Mouse (Mus musculus) hindbrain, postnatal 0 days (tissue): ENCODE measurements around the gene Zg16. TPM values are rescaled to one million over a fixed set of nuclear protein-coding genes. Genes with fewer than 3 reads are reported as not detected.

ENCODE experiments used
- ATAC-seq: fragments of 200-750 bp; cut with Nextera tagmentation; 2 replicates; pipeline ENCODE4 v1.8.0; 2017; ENCODE audit warnings: mild to moderate bottlenecking, moderate TSS enrichment, moderate library complexity
- DNase-seq: peaks from one replicate; pipeline ENCODE4 v3.0.0-alpha.2; 2015; ENCODE audit warnings: low spot score
- H3K27ac ChIP-seq: fragments of 300-500 bp; sonication (generic); 2 replicates; pipeline ENCODE4 v1.5.1; 2014; ENCODE audit warnings: mild to moderate bottlenecking
- H3K27me3 ChIP-seq: fragments of 300-500 bp; sonication (generic); 2 replicates; pipeline ENCODE4 v1.6.1; 2014; ENCODE audit warnings: low read length, mixed read lengths; ENCODE audit not compliant: insufficient read depth
- H3K36me3 ChIP-seq: fragments of 300-500 bp; sonication (generic); 2 replicates; pipeline ENCODE4 v1.6.1; 2014; ENCODE audit warnings: low read length, mixed read lengths; ENCODE audit not compliant: insufficient read depth
- H3K4me1 ChIP-seq: fragments of 300-500 bp; sonication (generic); 2 replicates; pipeline ENCODE4 v1.6.1; 2014; ENCODE audit warnings: antibody characterized with exemption, low read length, mixed read lengths; ENCODE audit not compliant: insufficient read depth
- H3K4me2 ChIP-seq: fragments of 300-500 bp; sonication (generic); 2 replicates; pipeline ENCODE4 v1.6.1; 2014; ENCODE audit warnings: low read depth, mild to moderate bottlenecking, low read length, moderate library complexity, mixed read lengths
- H3K4me3 ChIP-seq: fragments of 300-500 bp; sonication (generic); 2 replicates; pipeline ENCODE4 v1.5.1; 2014; ENCODE audit warnings: low read length
- H3K9ac ChIP-seq: fragments of 300-500 bp; sonication (generic); replicated peaks from 2 replicates; pipeline ENCODE4 v1.6.1; 2014; ENCODE audit warnings: mild to moderate bottlenecking, low read length, moderate library complexity, mixed read lengths
- H3K9me3 ChIP-seq: fragments of 300-500 bp; sonication (generic); 2 replicates; pipeline ENCODE4 v1.6.1; 2016; ENCODE audit warnings: low read length, mixed read lengths
- CTCF ChIP-seq: IDR thresholded peaks from 2 replicates; pipeline ENCODE4 v1.5.1; 2016; ENCODE audit warnings: antibody characterized with exemption, control low read depth, low read depth
- WGBS: fragments of 180-500 bp; shearing (Covaris S2); extraction: QIAGEN DNeasy Blood & Tissue Kit; methylation state at CpG from one replicate; pipeline ENCODE4 v1.1.7; 2014; 5-methylcytosine and 5-hydroxymethylcytosine counted together
- polyA plus RNA-seq: library from polyadenylated mRNA; unstranded; fragments of >200 nt; fragmentation: Nextera tagmentation; extraction: Ambion mirVana; gene quantifications from 2 replicates; pipeline ENCODE4 v1.2.1, GENCODE M21; 2015
- total RNA-seq: library from RNA; depleted of rRNA; stranded (reverse); fragments of >200 nt; gene quantifications from 2 replicates; pipeline ENCODE4 v1.2.3, GENCODE M21; 2014

Zg16 gene
- total and polyA plus RNA-seq, 2 experiments from 2014 or later, result not detected

- TF ChIP-seq CTCF, result no peak
- Histone ChIP-seq H3K27me3 (no peaks in the 10 kb centered on the region), H3K4me1 (no peaks in the 10 kb centered on the region), H3K4me3 (no peak overlapping the region), H3K4me2 (no peak overlapping the region), H3K27ac (no peak overlapping the region), H3K36me3 (no peaks in the 10 kb centered on the region), H3K9ac (no peak overlapping the region), H3K9me3 (no peaks in the 10 kb centered on the region)
- DNase-seq (no peak), ATAC-seq (no peak)
- WGBS, result 88% methylated on average over 2 of the region's 2 CpGs
These were observed 2.3 kb downstream of the Zg16 start for GRCm38 (mm10) chr7:127084794-127085193.

- DNase-seq, result no peak
- Histone ChIP-seq H3K27ac (no peak overlapping the region), H3K9me3 (no peaks in the 10 kb centered on the region), H3K4me3 (no peak overlapping the region), H3K27me3 (no peaks in the 10 kb centered on the region), H3K4me2 (no peak overlapping the region), H3K36me3 (no peaks in the 10 kb centered on the region), H3K4me1 (no peaks in the 10 kb centered on the region), H3K9ac (no peak overlapping the region)
- ATAC-seq, result no peak
- TF ChIP-seq CTCF, result no peak
- 91% methylated on average over 4 of the region's 4 CpGs for WGBS
These were observed 3.4 kb downstream of the Zg16 start for GRCm38 (mm10) chr7:127083689-127084088.

- DNase-seq, result no peak
- Histone ChIP-seq H3K27ac (no peak overlapping the region), H3K27me3 (no peaks in the 10 kb centered on the region), H3K4me3 (no peak overlapping the region), H3K4me2 (no peak overlapping the region), H3K4me1 (no peaks in the 10 kb centered on the region), H3K36me3 (no peaks in the 10 kb centered on the region), H3K9ac (no peak overlapping the region), H3K9me3 (no peaks in the 10 kb centered on the region)
- TF ChIP-seq CTCF, result no peak
- ATAC-seq, result no peak
- 61% methylated on average over 2 of the region's 2 CpGs for WGBS
These were observed 4.1 kb downstream of the Zg16 start for GRCm38 (mm10) chr7:127082995-127083394.

- no peak for ATAC-seq
These were observed 4.9 kb downstream of the Zg16 start for GRCm38 (mm10) chr7:127082271-127082670.

GRCm38 (mm10) chr7:127080045-127080444 is 7.1 kb downstream of the Zg16 start:
- TF ChIP-seq CTCF, result no peak
- no peak overlapping the region for H3K4me3 ChIP-seq

More at GRCm38 (mm10) chr7:127082271-127082670, 4.9 kb downstream of the Zg16 start:
- H3K36me3 ChIP-seq, result no peaks in the 10 kb centered on the region
- H3K4me1 ChIP-seq, result no peaks in the 10 kb centered on the region
- no peak overlapping the region for H3K27ac ChIP-seq
- WGBS, result 84% methylated on average over 8 of the region's 8 CpGs
- H3K4me2 ChIP-seq, result no peak overlapping the region
- H3K9ac ChIP-seq, result no peak overlapping the region
- H3K4me3 ChIP-seq, result no peak overlapping the region
- H3K9me3 ChIP-seq, result no peaks in the 10 kb centered on the region
- no peak for TF ChIP-seq CTCF
- no peak for DNase-seq
- H3K27me3 ChIP-seq, result no peaks in the 10 kb centered on the region

GRCm38 (mm10) chr7:127077692-127078091 is 9.4 kb downstream of the Zg16 start:
- Histone ChIP-seq H3K4me2 (no peak overlapping the region), H3K9me3 (no peaks in the 10 kb centered on the region)
- TF ChIP-seq CTCF, result no peak

More at GRCm38 (mm10) chr7:127080045-127080444, 7.1 kb downstream of the Zg16 start:
- Histone ChIP-seq H3K36me3 (no peaks in the 10 kb centered on the region), H3K9me3 (no peaks in the 10 kb centered on the region), H3K4me1 (no peaks in the 10 kb centered on the region), H3K4me2 (no peak overlapping the region), H3K9ac (no peak overlapping the region), H3K27me3 (no peaks in the 10 kb centered on the region), H3K27ac (no peak overlapping the region)
- 59% methylated on average over 3 of the region's 3 CpGs for WGBS
- DNase-seq (no peak), ATAC-seq (no peak)

GRCm38 (mm10) chr7:127076188-127076587 is 10.9 kb downstream of the Zg16 start:
- no peak overlapping the region for H3K4me3 ChIP-seq
- TF ChIP-seq CTCF, result no peak
- no peak for DNase-seq
- H3K4me1 ChIP-seq, result no peaks in the 10 kb centered on the region
- H3K4me2 ChIP-seq, result no peak overlapping the region
- no peaks in the 10 kb centered on the region for H3K36me3 ChIP-seq
- no peak overlapping the region for H3K27ac ChIP-seq
- no peaks in the 10 kb centered on the region for H3K27me3 ChIP-seq
- no peaks in the 10 kb centered on the region for H3K9me3 ChIP-seq
- WGBS, result 91% methylated on average over 5 of the region's 5 CpGs
- no peak overlapping the region for H3K9ac ChIP-seq
- no peak for ATAC-seq

More at GRCm38 (mm10) chr7:127077692-127078091, 9.4 kb downstream of the Zg16 start:
- DNase-seq (no peak), ATAC-seq (no peak)
- Histone ChIP-seq H3K4me3 (no peak overlapping the region), H3K36me3 (no peaks in the 10 kb centered on the region), H3K4me1 (no peaks in the 10 kb centered on the region), H3K9ac (no peak overlapping the region), H3K27ac (no peak overlapping the region), H3K27me3 (no peaks in the 10 kb centered on the region)
- 85% methylated on average over 3 of the region's 3 CpGs for WGBS
